8 mouse cellular contexts compared by ENCODE assay signal in genomic region chr6:5802124-5802839, GRCm38 (mm10).
A peak's percentile ranks its signal among the peaks of the same experiment; 100 is the strongest.
DNase-seq lines count a peak whose midpoint lies in the region; ATAC-seq and TF ChIP-seq lines count a peak whose summit lies in the region.

No protein-coding gene starts in this region.

- H3K9ac ChIP-seq in heart, adult 2 months (ENCODE audit: low read depth, low read length): no peak overlapping the region
- H3K9ac ChIP-seq in hindbrain, embryonic 16.5 days (ENCODE audit: low read depth, low read length): no peak overlapping the region

- no peak overlapping the region for H3K4me2 ChIP-seq in hindbrain, embryonic 16.5 days (ENCODE audit: low read length)

- H3K4me1 ChIP-seq in heart, adult 2 months (ENCODE audit: control insufficient read depth, insufficient read depth, low read length): no peaks in the 10 kb centered on the region
- H3K4me1 ChIP-seq in hindbrain, embryonic 16.5 days (ENCODE audit: control insufficient read depth, insufficient read depth, low read depth, low read length): no peaks in the 10 kb centered on the region

- H3K79me2 ChIP-seq in heart, adult 2 months (replicated peaks; ENCODE audit: control insufficient read depth, insufficient read depth, low read length): no peaks in the 10 kb centered on the region

- H3K36me3 ChIP-seq in heart, adult 2 months (ENCODE audit: control insufficient read depth, insufficient read depth, low read length): no peaks in the 10 kb centered on the region
- no peaks in the 10 kb centered on the region for H3K36me3 ChIP-seq in hindbrain, embryonic 16.5 days (ENCODE audit: control insufficient read depth, insufficient read depth, low read length)

- peak; percentile 93 for ATAC-seq in hindbrain, embryonic 16.5 days
- ATAC-seq in megakaryocyte progenitor cell, adult 5-6 weeks (replicated peaks; ENCODE audit: poor library complexity): peak; percentile 76

- no peak overlapping the region for H3K27ac ChIP-seq in heart, adult 2 months
- no peak overlapping the region for H3K27ac ChIP-seq in hindbrain, embryonic 16.5 days (ENCODE audit: low read depth, low read length)

- intact Hi-C loops in heart, adult 2 months (cut with DNase I): loop anchor here (1.0 kb wide), 1 partner anchor 157 kb away; no protein-coding TSS in a partner anchor
- intact Hi-C loops in heart, postnatal 25 days (cut with DNase I): loop anchor here (1.0 to 10.0 kb wide), 2 partner anchors 157 to 387 kb away; no protein-coding TSS in a partner anchor

- no peak for TF ChIP-seq POLR2A in heart, adult 2 months (IDR thresholded peaks at IDR 0.05; ENCODE audit: insufficient read depth, low read depth, low read length)

- no peaks in the 10 kb centered on the region for H3K27me3 ChIP-seq in heart, adult 2 months (ENCODE audit: control insufficient read depth, insufficient read depth, low read length)
- no peaks in the 10 kb centered on the region for H3K27me3 ChIP-seq in hindbrain, embryonic 16.5 days (replicated peaks; ENCODE audit: control insufficient read depth, insufficient read depth, low read length)

- no peak for DNase-seq in heart, adult 2 months
- DNase-seq in heart, adult 11 months: no peak
- DNase-seq in A20 (ENCODE audit: low read depth, low spot score): peak; percentile 25
- peak; percentile 12 for DNase-seq in c-Kit-positive CD71-positive TER-119-positive erythroid progenitor cells, embryonic 14.5 days (ENCODE audit: low spot score)
- DNase-seq in spleen, postnatal 14 days (ENCODE audit: low spot score in 2 of 2): no peak
- no peak for DNase-seq in heart, postnatal 25 days (ENCODE audit: low spot score)

- H3K9me3 ChIP-seq in hindbrain, embryonic 16.5 days (ENCODE audit: control insufficient read depth, low read length): no peaks in the 10 kb centered on the region

- no peak overlapping the region for H3K4me3 ChIP-seq in heart, adult 2 months
- H3K4me3 ChIP-seq in hindbrain, embryonic 16.5 days (ENCODE audit: low read length): no peak overlapping the region

- peak; percentile 74 for TF ChIP-seq CTCF in heart, adult 2 months (IDR thresholded peaks at IDR 0.05)

- no peak for TF ChIP-seq EP300 in heart, adult 2 months (IDR thresholded peaks at IDR 0.05; ENCODE audit: insufficient read depth, low read depth, low read length)

- 45% methylated on average over 6 of the region's 6 CpGs for WGBS in heart, adult 2 months
- 58% methylated on average over 6 of the region's 6 CpGs for WGBS in hindbrain, embryonic 16.5 days

Comparison
In these comparisons a context has a peak if more than half of its experiments do, and no peak if none do; other contexts are left out.
1. DNase-seq: peak in A20 (single experiment) and c-Kit-positive CD71-positive TER-119-positive erythroid progenitor cells, embryonic 14.5 days (single experiment); none in heart, adult 2 months (0 of 2), heart, adult 11 months (single experiment), spleen, postnatal 14 days (0 of 2) and heart, postnatal 25 days (single experiment).